Mouse (Mus musculus): Measurements from ENCODE around the gene Tmc4. TPM values are rescaled to one million over a fixed set of nuclear protein-coding genes. Genes with fewer than 3 reads are reported as not detected.
A peak's percentile ranks its signal among the peaks of the same experiment; 100 is the strongest.
"Not testable (repeated sequence)": the region's sequence is repeated elsewhere in the genome, so short reads cannot be mapped to it uniquely, and the experiment has no call there.

Gene Tmc4
- total and polyA plus RNA-seq, 2 experiments from 2014 or later: 4.0 to 4.2 TPM

DNA sequence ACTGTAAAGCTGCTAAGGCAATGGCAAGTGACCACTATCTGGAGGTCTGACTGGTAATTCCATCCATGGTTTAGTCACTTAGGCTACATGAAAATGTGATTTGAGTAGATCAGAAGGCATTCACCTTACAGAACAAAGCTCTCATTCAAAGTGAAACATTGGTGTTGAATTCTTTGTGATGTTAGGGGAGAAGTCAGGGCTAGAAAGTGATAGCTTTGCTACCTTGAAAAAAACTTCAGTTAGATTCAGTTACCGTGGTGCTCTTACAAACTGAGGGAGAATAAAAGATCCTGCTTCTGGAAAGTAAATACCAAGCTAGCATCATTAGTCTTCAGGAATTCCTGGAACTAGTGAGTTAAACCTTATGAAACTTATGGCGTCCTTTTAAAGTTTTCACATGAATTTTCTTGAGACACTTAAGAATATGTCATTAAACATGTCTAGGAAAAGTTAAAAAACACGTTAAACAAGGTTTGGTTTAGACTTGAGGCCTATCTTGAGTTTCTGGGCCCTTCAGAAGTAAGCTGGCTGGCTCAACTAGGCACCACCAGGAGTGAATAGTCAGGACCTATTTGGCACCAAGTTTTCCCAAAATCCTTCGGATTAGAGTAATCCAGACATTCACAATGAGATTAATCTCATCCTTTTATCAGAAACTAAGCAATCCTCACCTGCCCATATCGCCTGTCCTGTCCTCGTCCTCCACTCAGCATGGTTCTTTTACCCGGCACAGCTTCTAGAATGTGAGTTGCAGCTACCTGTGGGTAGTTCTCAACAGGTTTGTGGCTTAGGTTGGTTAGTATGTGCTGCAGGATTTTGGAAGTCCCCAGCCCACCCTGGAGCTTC lies 30.4 kb upstream of the Tmc4 start:
- ATAC-seq (ENCODE audit: low FRiP score): no peak
- Histone ChIP-seq H3K27me3 (ENCODE audit: insufficient read depth, low read length) (no peaks in the 10 kb centered on the region), H3K4me2 (ENCODE audit: low read depth, low read length, poor library complexity, severe bottlenecking) (no peak overlapping the region), H3K4me1 (ENCODE audit: insufficient read depth, low read length) (peaks cover 7% of the 10 kb centered on the region; the same call in 1 of the 2 replicates), H3K27ac (ENCODE audit: low read depth, low read length) (no peak overlapping the region), H3K9me3 (ENCODE audit: low read length) (no peaks in the 10 kb centered on the region), H3K36me3 (ENCODE audit: insufficient read depth, low read length) (peaks cover 4% of the 10 kb centered on the region; the same call in 1 of the 2 replicates), H3K4me3 (ENCODE audit: low read depth, low read length) (no peak overlapping the region), H3K9ac (replicated peaks; ENCODE audit: low read length, poor library complexity, severe bottlenecking) (no peak overlapping the region)
- 30% methylated on average over 7 of the region's 7 CpGs for WGBS
- DNase-seq (ENCODE audit: low spot score): no peak
- TF ChIP-seq CTCF (IDR thresholded peaks at IDR 0.05): no peak

DNA sequence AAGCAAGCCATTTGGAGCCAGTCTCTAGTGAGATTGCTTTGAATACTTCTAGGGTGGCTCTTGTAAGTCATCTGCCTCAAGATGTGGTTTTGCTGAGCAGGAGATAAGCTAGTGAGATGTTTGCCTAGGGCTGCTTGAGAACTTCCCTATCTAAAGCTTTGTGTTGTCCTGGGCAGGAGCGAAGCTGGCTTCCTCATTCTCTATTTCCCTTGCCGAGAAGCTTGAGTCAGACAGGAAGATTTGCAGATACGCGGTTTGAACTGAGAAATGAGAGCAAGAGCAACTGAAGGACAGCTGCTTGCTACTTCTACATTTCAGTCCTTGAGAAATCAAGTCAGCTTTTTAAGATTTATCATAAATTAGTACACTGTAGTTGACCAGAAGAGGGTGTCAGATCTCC lies 29.7 kb upstream of the Tmc4 start:
- peaks cover 7% of the 10 kb centered on the region; the same call in 1 of the 2 replicates for H3K4me1 ChIP-seq (ENCODE audit: insufficient read depth, low read length)
- no peaks in the 10 kb centered on the region for H3K9me3 ChIP-seq (ENCODE audit: low read length)
- ATAC-seq (ENCODE audit: low FRiP score) (no peak), DNase-seq (ENCODE audit: low spot score) (no peak)
- 62% methylated on average over 4 of the region's 4 CpGs for WGBS
- no peak overlapping the region for H3K27ac ChIP-seq (ENCODE audit: low read depth, low read length)
- TF ChIP-seq CTCF (IDR thresholded peaks at IDR 0.05): no peak
- H3K4me2 ChIP-seq (ENCODE audit: low read depth, low read length, poor library complexity, severe bottlenecking): no peak overlapping the region
- H3K4me3 ChIP-seq (ENCODE audit: low read depth, low read length): no peak overlapping the region
- H3K36me3 ChIP-seq (ENCODE audit: insufficient read depth, low read length): peaks cover 4% of the 10 kb centered on the region; the same call in 1 of the 2 replicates
- no peaks in the 10 kb centered on the region for H3K27me3 ChIP-seq (ENCODE audit: insufficient read depth, low read length)
- H3K9ac ChIP-seq (replicated peaks; ENCODE audit: low read length, poor library complexity, severe bottlenecking): no peak overlapping the region

DNA sequence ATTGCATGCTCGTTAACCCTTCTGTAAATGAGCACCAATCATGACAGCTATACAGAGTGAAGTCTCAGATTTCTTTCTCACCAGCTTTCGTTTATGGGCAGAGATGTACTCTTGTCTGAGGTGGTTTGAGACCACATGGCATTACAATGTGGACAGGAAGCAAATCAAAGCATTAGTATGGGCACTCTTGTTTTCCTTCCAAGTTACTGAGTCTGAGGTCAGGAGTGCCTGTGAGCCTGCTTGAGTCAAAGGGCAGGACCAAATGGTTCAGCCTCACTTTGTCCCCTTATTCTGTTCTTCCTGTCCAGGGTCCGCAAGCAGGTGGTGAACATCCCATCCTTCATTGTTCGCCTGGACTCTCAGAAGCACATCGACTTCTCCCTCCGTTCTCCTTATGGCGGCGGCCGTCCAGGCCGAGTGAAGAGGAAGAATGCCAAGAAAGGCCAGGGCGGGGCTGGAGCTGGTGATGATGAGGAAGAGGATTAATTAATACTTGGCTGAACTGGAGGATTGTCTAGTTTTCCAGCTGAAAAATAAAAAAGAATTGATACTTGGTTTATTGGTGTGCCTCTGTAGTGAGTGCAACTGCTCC lies 29.1 kb upstream of the Tmc4 start:
- DNase-seq (ENCODE audit: low spot score): no peak
- TF ChIP-seq CTCF (IDR thresholded peaks at IDR 0.05): no peak
- H3K9ac ChIP-seq (replicated peaks; ENCODE audit: low read length, poor library complexity, severe bottlenecking): peak overlapping the region; percentile 76; the same call in 1 of the 2 replicates

DNA sequence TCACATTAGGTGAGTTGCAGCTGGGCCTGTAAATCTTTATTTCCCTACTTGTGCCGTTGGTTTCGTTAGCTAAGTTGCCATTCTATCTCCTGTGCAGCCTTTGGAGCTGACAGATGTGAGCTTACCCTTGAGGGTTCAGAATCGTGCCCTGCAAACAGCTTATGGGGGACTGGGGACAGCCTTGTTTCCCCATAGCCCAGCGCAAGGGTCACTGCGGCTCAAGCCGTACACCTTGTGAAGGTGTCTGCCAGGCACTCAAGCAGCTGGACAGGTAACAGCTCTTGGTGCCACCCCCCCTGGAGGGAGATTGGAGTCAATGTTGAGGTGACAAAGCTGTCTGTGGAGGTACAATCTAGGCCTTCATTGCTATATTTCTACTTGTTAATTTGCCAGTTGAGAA lies 28.6 kb upstream of the Tmc4 start:
- Histone ChIP-seq H3K27me3 (ENCODE audit: insufficient read depth, low read length) (no peaks in the 10 kb centered on the region), H3K4me1 (ENCODE audit: insufficient read depth, low read length) (peaks cover 7% of the 10 kb centered on the region; the same call in 1 of the 2 replicates), H3K4me2 (ENCODE audit: low read depth, low read length, poor library complexity, severe bottlenecking) (peak overlapping the region; percentile 81), H3K9ac (replicated peaks; ENCODE audit: low read length, poor library complexity, severe bottlenecking) (peak overlapping the region; percentile 76), H3K36me3 (ENCODE audit: insufficient read depth, low read length) (peaks cover 4% of the 10 kb centered on the region; the same call in 1 of the 2 replicates), H3K9me3 (ENCODE audit: low read length) (no peaks in the 10 kb centered on the region), H3K27ac (ENCODE audit: low read depth, low read length) (no peak overlapping the region), H3K4me3 (ENCODE audit: low read depth, low read length) (peak overlapping the region; percentile 59; the same call in 1 of the 2 replicates)
- DNase-seq (ENCODE audit: low spot score): no peak
- ATAC-seq (ENCODE audit: low FRiP score): no peak
- TF ChIP-seq CTCF (IDR thresholded peaks at IDR 0.05): no peak
- WGBS: 36% methylated on average over 6 of the region's 6 CpGs

More for the DNA sequence above, 29.1 kb upstream of the Tmc4 start:
- Histone ChIP-seq H3K36me3 (ENCODE audit: insufficient read depth, low read length) (peaks cover 4% of the 10 kb centered on the region; the same call in 1 of the 2 replicates), H3K27ac (ENCODE audit: low read depth, low read length) (no peak overlapping the region), H3K4me1 (ENCODE audit: insufficient read depth, low read length) (peaks cover 7% of the 10 kb centered on the region; the same call in 1 of the 2 replicates), H3K9me3 (ENCODE audit: low read length) (no peaks in the 10 kb centered on the region), H3K4me2 (ENCODE audit: low read depth, low read length, poor library complexity, severe bottlenecking) (peak overlapping the region; percentile 81), H3K4me3 (ENCODE audit: low read depth, low read length) (peak overlapping the region; percentile 59; the same call in 1 of the 2 replicates), H3K27me3 (ENCODE audit: insufficient read depth, low read length) (no peaks in the 10 kb centered on the region)
- ATAC-seq (ENCODE audit: low FRiP score): no peak
- WGBS: 53% methylated on average over 11 of the region's 11 CpGs

DNA sequence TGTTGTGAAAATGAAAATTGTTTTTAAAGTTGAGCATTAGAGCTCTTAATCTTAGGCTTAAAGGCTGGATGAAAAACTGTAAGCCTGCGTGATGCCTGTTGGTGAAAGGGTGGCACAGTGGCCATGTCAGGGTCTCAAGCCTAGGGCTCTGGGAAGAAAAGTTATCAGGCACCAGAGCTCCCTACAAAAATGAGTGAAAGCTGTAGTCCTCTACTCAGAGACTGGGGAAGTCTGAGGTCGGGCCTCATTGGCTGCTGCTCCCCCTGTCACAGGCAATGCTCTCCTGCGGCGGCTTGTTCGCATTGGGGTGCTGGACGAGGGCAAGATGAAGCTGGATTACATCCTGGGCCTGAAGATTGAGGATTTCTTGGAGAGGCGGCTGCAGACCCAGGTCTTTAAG lies 28.1 kb upstream of the Tmc4 start:
- H3K27me3 ChIP-seq (ENCODE audit: insufficient read depth, low read length); H3K9me3 ChIP-seq (ENCODE audit: low read length); H3K27ac ChIP-seq (ENCODE audit: low read depth, low read length); ATAC-seq (ENCODE audit: low FRiP score); DNase-seq (ENCODE audit: low spot score); H3K36me3 ChIP-seq (ENCODE audit: insufficient read depth, low read length); H3K4me1 ChIP-seq (ENCODE audit: insufficient read depth, low read length): not testable (repeated sequence)
- peak overlapping the region; percentile 59 for H3K4me3 ChIP-seq (ENCODE audit: low read depth, low read length)
- WGBS: 2% methylated on average over 6 of the region's 7 CpGs
- peak overlapping the region; percentile 81 for H3K4me2 ChIP-seq (ENCODE audit: low read depth, low read length, poor library complexity, severe bottlenecking)
- H3K9ac ChIP-seq (replicated peaks; ENCODE audit: low read length, poor library complexity, severe bottlenecking): peak overlapping the region; percentile 76

DNA sequence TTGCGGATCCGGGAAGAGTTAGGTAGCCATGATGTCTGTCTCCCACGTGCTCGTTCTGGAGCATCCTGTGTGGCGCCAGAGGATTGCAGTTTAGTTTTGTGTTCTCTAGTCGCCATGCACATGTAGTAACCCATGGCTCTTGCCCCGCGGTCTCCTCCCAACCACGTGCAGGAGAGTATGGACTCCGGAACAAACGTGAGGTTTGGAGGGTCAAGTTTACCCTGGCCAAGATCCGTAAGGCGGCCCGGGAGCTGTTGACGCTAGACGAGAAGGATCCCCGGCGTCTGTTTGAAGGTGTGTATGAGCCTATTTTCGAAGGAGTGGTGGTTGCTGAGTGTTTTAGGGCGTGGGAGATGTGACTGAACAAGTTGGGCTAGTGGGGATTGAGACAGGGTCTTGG lies 27.1 kb upstream of the Tmc4 start:
- Histone ChIP-seq H3K27me3 (ENCODE audit: insufficient read depth, low read length) (no peaks in the 10 kb centered on the region), H3K27ac (ENCODE audit: low read depth, low read length) (peak overlapping the region; percentile 84), H3K9ac (replicated peaks; ENCODE audit: low read length, poor library complexity, severe bottlenecking) (peak overlapping the region; percentile 76), H3K4me3 (ENCODE audit: low read depth, low read length) (peak overlapping the region; percentile 59), H3K9me3 (ENCODE audit: low read length) (no peaks in the 10 kb centered on the region), H3K4me2 (ENCODE audit: low read depth, low read length, poor library complexity, severe bottlenecking) (peak overlapping the region; percentile 81), H3K36me3 (ENCODE audit: insufficient read depth, low read length) (peaks cover 4% of the 10 kb centered on the region; the same call in 1 of the 2 replicates), H3K4me1 (ENCODE audit: insufficient read depth, low read length) (peaks cover 7% of the 10 kb centered on the region; the same call in 1 of the 2 replicates)
- under 1% methylated on average over 20 of the region's 20 CpGs for WGBS
- no peak for TF ChIP-seq CTCF (IDR thresholded peaks at IDR 0.05)
- no peak for DNase-seq (ENCODE audit: low spot score)
- peak; percentile 78 for ATAC-seq (ENCODE audit: low FRiP score)

All from midbrain, postnatal 0 days (tissue).